Mouse (Mus musculus): ENCODE measurements around the gene Entpd3.

GRCm38 (mm10) chr9:120492010-120492399 lies 47.6 kb upstream of the Entpd3 start, which contains the start of gene Eif1b:
- TF ChIP-seq CTCF (IDR thresholded peaks at IDR 0.05; ENCODE audit: insufficient read depth, low read depth, low read length) = no peak
- no peak for TF ChIP-seq POLR2A (IDR thresholded peaks at IDR 0.05; ENCODE audit: insufficient read depth, low read depth, low read length)
